Mouse (Mus musculus) testis, adult 2 months (tissue): ENCODE data around the gene Rapsn.

Experiments used
- CTCF ChIP-seq: fragments of 200-500 bp; IDR thresholded peaks from 2 replicates; pipeline ENCODE4 v1.5.1; 2012; ENCODE audit warnings: low read depth, mild to moderate bottlenecking, inconsistent platforms, low read length, moderate library complexity; ENCODE audit not compliant: control insufficient read depth, insufficient read depth, insufficient replicate concordance
- POLR2A ChIP-seq: fragments of 200-500 bp; IDR thresholded peaks from 2 replicates; pipeline ENCODE4 v1.6.1; 2012; ENCODE audit warnings: low read depth, mild to moderate bottlenecking, inconsistent platforms, low read length, moderate library complexity; ENCODE audit not compliant: control insufficient read depth

DNA sequence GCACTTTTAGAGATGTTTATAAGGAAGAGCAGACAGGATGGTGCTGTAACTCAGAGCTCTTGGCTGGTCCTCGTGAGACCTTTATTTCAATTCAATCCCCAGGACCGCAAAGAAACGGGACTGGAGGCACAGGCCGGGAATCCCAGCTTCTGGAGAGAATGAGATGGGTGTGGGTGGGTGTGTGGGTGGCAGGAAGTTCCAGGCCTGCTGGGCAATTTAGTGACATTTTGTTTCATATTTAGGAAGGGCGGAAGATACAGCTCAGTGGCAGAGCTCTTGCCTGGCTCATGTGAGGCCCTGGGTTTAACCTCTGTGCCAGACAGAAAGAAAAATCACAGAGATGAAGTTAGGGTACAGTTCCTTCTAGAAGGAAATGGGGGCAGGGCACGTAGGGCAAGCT, 54.8 kb downstream of the Rapsn start:
- no peak for TF ChIP-seq POLR2A
- no peak for TF ChIP-seq CTCF
